In genomic region chr17:46855328-46856106, GRCm38 (mm10) we compare ENCODE assay signal across 8 mouse cellular contexts. TPM values are rescaled to one million over a fixed set of nuclear protein-coding genes. Genes with fewer than 3 reads are reported as not detected.
DNase-seq lines count a peak whose midpoint lies in the region; ATAC-seq and TF ChIP-seq lines count a peak whose summit lies in the region.

No protein-coding gene starts in this region.

- TF ChIP-seq POLR2A in cortical plate, adult 2 months (IDR thresholded peaks at IDR 0.05; ENCODE audit: extremely low read depth, insufficient read depth, low read length), result no peak

- peak overlapping the region; percentile 100 for H3K9ac ChIP-seq in hindbrain, embryonic 12.5 days
- H3K9ac ChIP-seq in lung, embryonic 15.5 days, result peak overlapping the region; percentile 100

- H3K4me3 ChIP-seq in megakaryocyte, embryonic 14.5 days (replicated peaks), result peak overlapping the region; percentile 96
- H3K4me3 ChIP-seq in cortical plate, adult 2 months (ENCODE audit: insufficient read depth, low read length), result peak overlapping the region; percentile 97
- peak overlapping the region; percentile 99 for H3K4me3 ChIP-seq in hindbrain, embryonic 12.5 days
- H3K4me3 ChIP-seq in lung, embryonic 15.5 days, result peak overlapping the region; percentile 93

- H3K27ac ChIP-seq in cortical plate, adult 2 months (ENCODE audit: insufficient read depth, low read length), result peak overlapping the region; percentile 43; the same call in 1 of the 2 replicates
- peak overlapping the region; percentile 100 for H3K27ac ChIP-seq in hindbrain, embryonic 12.5 days
- H3K27ac ChIP-seq in lung, embryonic 15.5 days, result peak overlapping the region; percentile 100

- DNase-seq in thymus, postnatal 4 days, result peak; percentile 46
- no peak for DNase-seq in right cerebral cortex, postnatal 25 days
- DNase-seq in spleen, postnatal 4 days (ENCODE audit: low spot score in 2 of 2), result no peak

- H3K36me3 ChIP-seq in megakaryocyte, embryonic 14.5 days (replicated peaks; ENCODE audit: low read length), result peaks cover 22% of the 10 kb centered on the region
- no peaks in the 10 kb centered on the region for H3K36me3 ChIP-seq in hindbrain, embryonic 12.5 days
- no peaks in the 10 kb centered on the region for H3K36me3 ChIP-seq in lung, embryonic 15.5 days

- no peaks in the 10 kb centered on the region for H3K9me3 ChIP-seq in megakaryocyte, embryonic 14.5 days
- no peaks in the 10 kb centered on the region for H3K9me3 ChIP-seq in hindbrain, embryonic 12.5 days (replicated peaks)
- no peaks in the 10 kb centered on the region for H3K9me3 ChIP-seq in lung, embryonic 15.5 days

- WGBS in hindbrain, embryonic 12.5 days, result 67% methylated on average over 15 of the region's 15 CpGs
- WGBS in lung, embryonic 15.5 days, result 44% methylated on average over 15 of the region's 15 CpGs

- no peak for TF ChIP-seq CTCF in cortical plate, adult 2 months (IDR thresholded peaks at IDR 0.05; ENCODE audit: extremely low read depth, insufficient read depth, low read length)

- no peak for ATAC-seq in megakaryocyte, adult 5-6 weeks (ENCODE audit: poor library complexity, severe bottlenecking)
- ATAC-seq in hindbrain, embryonic 12.5 days (ENCODE audit: low FRiP score), result no peak
- ATAC-seq in lung, embryonic 15.5 days (ENCODE audit: borderline replicate concordance, extremely low read depth, low FRiP score, low TSS enrichment), result no peak

- peaks cover 31% of the 10 kb centered on the region for H3K4me1 ChIP-seq in megakaryocyte, embryonic 14.5 days
- H3K4me1 ChIP-seq in cortical plate, adult 2 months (ENCODE audit: control insufficient read depth, insufficient read depth, low read length), result peaks cover 3% of the 10 kb centered on the region; the same call in 1 of the 2 replicates
- H3K4me1 ChIP-seq in hindbrain, embryonic 12.5 days, result peaks cover 29% of the 10 kb centered on the region
- H3K4me1 ChIP-seq in lung, embryonic 15.5 days, result peaks cover 31% of the 10 kb centered on the region

- H3K27me3 ChIP-seq in megakaryocyte, embryonic 14.5 days (replicated peaks), result no peaks in the 10 kb centered on the region
- no peaks in the 10 kb centered on the region for H3K27me3 ChIP-seq in hindbrain, embryonic 12.5 days
- no peaks in the 10 kb centered on the region for H3K27me3 ChIP-seq in lung, embryonic 15.5 days

- H3K4me2 ChIP-seq in hindbrain, embryonic 12.5 days (replicated peaks), result peak overlapping the region; percentile 63
- H3K4me2 ChIP-seq in lung, embryonic 15.5 days, result peak overlapping the region; percentile 62

RNA-seq across cellular contexts. Expression of gene Bicral, which starts 2.8 kb away (rescaled TPM):
- polyA plus RNA-seq in megakaryocyte, embryonic 14.5 days (2012; ENCODE audit: insufficient read depth, low replicate concordance), result 0.62 and 1.8 TPM in 2 replicates
- total RNA-seq in megakaryocyte, adult 5-6 weeks (2015), result 25.2 and 32.4 TPM in 2 replicates
- total RNA-seq in megakaryocyte, adult 5-6 weeks (2017), result 20.3 and 21.1 TPM in 2 replicates
- 33.1 and 33.9 TPM in 2 replicates for polyA plus RNA-seq in cortical plate, adult 2 months (2012; rRNA removed)
- 7.6 and 8.1 TPM in 2 replicates for polyA plus RNA-seq in hindbrain, embryonic 12.5 days (2016; fragmentation: Nextera tagmentation; extraction: Ambion mirVana)
- 3.5 and 4.0 TPM in 2 replicates for polyA plus RNA-seq in lung, embryonic 15.5 days (2015; fragmentation: Nextera tagmentation; extraction: Ambion mirVana)

RNA-seq across cellular contexts. Expression of gene Tbcc, which starts 35.0 kb away (rescaled TPM):
- polyA plus RNA-seq in megakaryocyte, embryonic 14.5 days (2012; ENCODE audit: insufficient read depth, low replicate concordance), result 23.7 and 40.2 TPM in 2 replicates
- total RNA-seq in megakaryocyte, adult 5-6 weeks (2015), result 8.6 and 13.5 TPM in 2 replicates
- 10.8 and 13.3 TPM in 2 replicates for total RNA-seq in megakaryocyte, adult 5-6 weeks (2017)
- 25.6 and 26.1 TPM in 2 replicates for polyA plus RNA-seq in cortical plate, adult 2 months (2012; rRNA removed)
- polyA plus RNA-seq in hindbrain, embryonic 12.5 days (2016; fragmentation: Nextera tagmentation; extraction: Ambion mirVana), result 74.5 and 82.9 TPM in 2 replicates
- polyA plus RNA-seq in lung, embryonic 15.5 days (2015; fragmentation: Nextera tagmentation; extraction: Ambion mirVana), result 53.1 and 58.1 TPM in 2 replicates

RNA-seq across cellular contexts. Expression of gene Prph2, which starts 54.7 kb away (rescaled TPM):
- 0.13 TPM in 1 of 2 replicates, not detected in the other for polyA plus RNA-seq in megakaryocyte, embryonic 14.5 days (2012; ENCODE audit: insufficient read depth, low replicate concordance)
- total RNA-seq in megakaryocyte, adult 5-6 weeks (2015), result not detected in 2 replicates
- total RNA-seq in megakaryocyte, adult 5-6 weeks (2017), result not detected in 2 replicates
- polyA plus RNA-seq in cortical plate, adult 2 months (2012; rRNA removed), result not detected in 2 replicates
- polyA plus RNA-seq in hindbrain, embryonic 12.5 days (2016; fragmentation: Nextera tagmentation; extraction: Ambion mirVana), result not detected in 2 replicates
- not detected in 2 replicates for polyA plus RNA-seq in lung, embryonic 15.5 days (2015; fragmentation: Nextera tagmentation; extraction: Ambion mirVana)

Comparison
In these comparisons a context has a peak if more than half of its experiments do, and no peak if none do; other contexts are left out.
1. H3K27ac ChIP-seq: peak in every context shown above with its lines; median percentile 100 in hindbrain, embryonic 12.5 days; 100 in lung, embryonic 15.5 days; 43 in cortical plate, adult 2 months.